Mouse (Mus musculus): ENCODE measurements around the gene Trio. TPM values are rescaled to one million over a fixed set of nuclear protein-coding genes. Genes with fewer than 3 reads are reported as not detected.

The Trio gene
- polyA plus RNA-seq, 1 experiment from 2014 or later = 42.1 TPM

- 92% methylated on average over 13 of the region's 13 CpGs for WGBS
Measured at GRCm38 (mm10) chr15:27871260-27871659, 154.4 kb downstream of the Trio start.

GRCm38 (mm10) chr15:27869001-27869400 lies 156.6 kb downstream of the Trio start:
- Histone ChIP-seq H3K9ac (ENCODE audit: low read depth, low read length) (no peak overlapping the region), H3K4me1 (ENCODE audit: control insufficient read depth, insufficient read depth, low read length) (no peaks in the 10 kb centered on the region), H3K27me3 (ENCODE audit: control insufficient read depth, insufficient read depth, low read length) (no peaks in the 10 kb centered on the region), H3K4me3 (ENCODE audit: low read length) (no peak overlapping the region), H3K9me3 (ENCODE audit: control insufficient read depth, low read length) (no peaks in the 10 kb centered on the region), H3K4me2 (replicated peaks; ENCODE audit: low read depth, low read length) (no peak overlapping the region), H3K27ac (ENCODE audit: low read depth, low read length) (no peak overlapping the region), H3K36me3 (ENCODE audit: control insufficient read depth, insufficient read depth, low read length) (peaks cover 31% of the 10 kb centered on the region)
- 96% methylated on average over 4 of the region's 4 CpGs for WGBS
- no peak for ATAC-seq (ENCODE audit: low FRiP score, low TSS enrichment)

More at GRCm38 (mm10) chr15:27871260-27871659, 154.4 kb downstream of the Trio start:
- Histone ChIP-seq H3K36me3 (ENCODE audit: control insufficient read depth, insufficient read depth, low read length) (peaks cover 31% of the 10 kb centered on the region), H3K4me3 (ENCODE audit: low read length) (no peak overlapping the region), H3K9ac (ENCODE audit: low read depth, low read length) (no peak overlapping the region), H3K9me3 (ENCODE audit: control insufficient read depth, low read length) (no peaks in the 10 kb centered on the region), H3K4me1 (ENCODE audit: control insufficient read depth, insufficient read depth, low read length) (no peaks in the 10 kb centered on the region), H3K27ac (ENCODE audit: low read depth, low read length) (no peak overlapping the region), H3K4me2 (replicated peaks; ENCODE audit: low read depth, low read length) (no peak overlapping the region), H3K27me3 (ENCODE audit: control insufficient read depth, insufficient read depth, low read length) (no peaks in the 10 kb centered on the region)
- ATAC-seq (ENCODE audit: low FRiP score, low TSS enrichment) = no peak

- no peak overlapping the region for H3K4me2 ChIP-seq (replicated peaks; ENCODE audit: low read depth, low read length)
- ATAC-seq (ENCODE audit: low FRiP score, low TSS enrichment) = no peak
- H3K9ac ChIP-seq (ENCODE audit: low read depth, low read length) = no peak overlapping the region
- WGBS = 94% methylated on average over 7 of the region's 7 CpGs
- no peaks in the 10 kb centered on the region for H3K9me3 ChIP-seq (ENCODE audit: control insufficient read depth, low read length)
- no peak overlapping the region for H3K4me3 ChIP-seq (ENCODE audit: low read length)
- peaks cover 31% of the 10 kb centered on the region for H3K36me3 ChIP-seq (ENCODE audit: control insufficient read depth, insufficient read depth, low read length)
- no peaks in the 10 kb centered on the region for H3K27me3 ChIP-seq (ENCODE audit: control insufficient read depth, insufficient read depth, low read length)
- no peak overlapping the region for H3K27ac ChIP-seq (ENCODE audit: low read depth, low read length)
- no peaks in the 10 kb centered on the region for H3K4me1 ChIP-seq (ENCODE audit: control insufficient read depth, insufficient read depth, low read length)
Measured at GRCm38 (mm10) chr15:27867831-27868230, 157.8 kb downstream of the Trio start.

- Histone ChIP-seq H3K36me3 (ENCODE audit: control insufficient read depth, insufficient read depth, low read length) (peaks cover 31% of the 10 kb centered on the region), H3K4me2 (replicated peaks; ENCODE audit: low read depth, low read length) (no peak overlapping the region), H3K9me3 (ENCODE audit: control insufficient read depth, low read length) (no peaks in the 10 kb centered on the region), H3K27ac (ENCODE audit: low read depth, low read length) (no peak overlapping the region), H3K27me3 (ENCODE audit: control insufficient read depth, insufficient read depth, low read length) (no peaks in the 10 kb centered on the region), H3K9ac (ENCODE audit: low read depth, low read length) (no peak overlapping the region), H3K4me1 (ENCODE audit: control insufficient read depth, insufficient read depth, low read length) (no peaks in the 10 kb centered on the region), H3K4me3 (ENCODE audit: low read length) (no peak overlapping the region)
- 89% methylated on average over 4 of the region's 4 CpGs for WGBS
- no peak for ATAC-seq (ENCODE audit: low FRiP score, low TSS enrichment)
Measured at GRCm38 (mm10) chr15:27866471-27866870, 159.2 kb downstream of the Trio start.

- Histone ChIP-seq H3K36me3 (ENCODE audit: control insufficient read depth, insufficient read depth, low read length) (peaks cover 36% of the 10 kb centered on the region), H3K27me3 (ENCODE audit: control insufficient read depth, insufficient read depth, low read length) (no peaks in the 10 kb centered on the region), H3K4me3 (ENCODE audit: low read length) (no peak overlapping the region), H3K4me2 (replicated peaks; ENCODE audit: low read depth, low read length) (no peak overlapping the region), H3K9me3 (ENCODE audit: control insufficient read depth, low read length) (no peaks in the 10 kb centered on the region), H3K4me1 (ENCODE audit: control insufficient read depth, insufficient read depth, low read length) (no peaks in the 10 kb centered on the region), H3K9ac (ENCODE audit: low read depth, low read length) (no peak overlapping the region), H3K27ac (ENCODE audit: low read depth, low read length) (no peak overlapping the region)
- ATAC-seq (ENCODE audit: low FRiP score, low TSS enrichment) = no peak
- 76% methylated on average over 6 of the region's 6 CpGs for WGBS
Measured at GRCm38 (mm10) chr15:27866053-27866452, 159.6 kb downstream of the Trio start.

- no peaks in the 10 kb centered on the region for H3K9me3 ChIP-seq (ENCODE audit: control insufficient read depth, low read length)
- H3K4me1 ChIP-seq (ENCODE audit: control insufficient read depth, insufficient read depth, low read length) = no peaks in the 10 kb centered on the region
- H3K4me3 ChIP-seq (ENCODE audit: low read length) = no peak overlapping the region
- ATAC-seq (ENCODE audit: low FRiP score, low TSS enrichment) = no peak
- no peak overlapping the region for H3K4me2 ChIP-seq (replicated peaks; ENCODE audit: low read depth, low read length)
- H3K27me3 ChIP-seq (ENCODE audit: control insufficient read depth, insufficient read depth, low read length) = no peaks in the 10 kb centered on the region
- H3K36me3 ChIP-seq (ENCODE audit: control insufficient read depth, insufficient read depth, low read length) = peaks cover 33% of the 10 kb centered on the region; the same call in 1 of the 2 replicates
- WGBS = 92% methylated on average over 6 of the region's 6 CpGs
- H3K27ac ChIP-seq (ENCODE audit: low read depth, low read length) = no peak overlapping the region
- H3K9ac ChIP-seq (ENCODE audit: low read depth, low read length) = no peak overlapping the region
Measured at GRCm38 (mm10) chr15:27864397-27864796, 161.3 kb downstream of the Trio start.

GRCm38 (mm10) chr15:27862949-27863348 lies 162.7 kb downstream of the Trio start:
- H3K27ac ChIP-seq (ENCODE audit: low read depth, low read length) = no peak overlapping the region
- H3K9ac ChIP-seq (ENCODE audit: low read depth, low read length) = no peak overlapping the region
- no peak for ATAC-seq (ENCODE audit: low FRiP score, low TSS enrichment)
- H3K4me3 ChIP-seq (ENCODE audit: low read length) = no peak overlapping the region
- no peak overlapping the region for H3K4me2 ChIP-seq (replicated peaks; ENCODE audit: low read depth, low read length)
- H3K9me3 ChIP-seq (ENCODE audit: control insufficient read depth, low read length) = no peaks in the 10 kb centered on the region
- peaks cover 33% of the 10 kb centered on the region; the same call in 1 of the 2 replicates for H3K36me3 ChIP-seq (ENCODE audit: control insufficient read depth, insufficient read depth, low read length)
- H3K27me3 ChIP-seq (ENCODE audit: control insufficient read depth, insufficient read depth, low read length) = no peaks in the 10 kb centered on the region
- H3K4me1 ChIP-seq (ENCODE audit: control insufficient read depth, insufficient read depth, low read length) = no peaks in the 10 kb centered on the region
- 91% methylated on average over 11 of the region's 11 CpGs for WGBS

- no peak overlapping the region for H3K4me2 ChIP-seq (replicated peaks; ENCODE audit: low read depth, low read length)
- H3K27ac ChIP-seq (ENCODE audit: low read depth, low read length) = no peak overlapping the region
- no peaks in the 10 kb centered on the region for H3K9me3 ChIP-seq (ENCODE audit: control insufficient read depth, low read length)
- ATAC-seq (ENCODE audit: low FRiP score, low TSS enrichment) = no peak
- no peaks in the 10 kb centered on the region for H3K27me3 ChIP-seq (ENCODE audit: control insufficient read depth, insufficient read depth, low read length)
- no peaks in the 10 kb centered on the region for H3K4me1 ChIP-seq (ENCODE audit: control insufficient read depth, insufficient read depth, low read length)
- peaks cover 42% of the 10 kb centered on the region; the same call in 1 of the 2 replicates for H3K36me3 ChIP-seq (ENCODE audit: control insufficient read depth, insufficient read depth, low read length)
- no peak overlapping the region for H3K4me3 ChIP-seq (ENCODE audit: low read length)
- H3K9ac ChIP-seq (ENCODE audit: low read depth, low read length) = no peak overlapping the region
- WGBS = 94% methylated on average over 14 of the region's 14 CpGs
Measured at GRCm38 (mm10) chr15:27860439-27860838, 165.2 kb downstream of the Trio start.

- H3K9ac ChIP-seq (ENCODE audit: low read depth, low read length) = no peak overlapping the region
- H3K4me1 ChIP-seq (ENCODE audit: control insufficient read depth, insufficient read depth, low read length) = no peaks in the 10 kb centered on the region
- H3K27me3 ChIP-seq (ENCODE audit: control insufficient read depth, insufficient read depth, low read length) = no peaks in the 10 kb centered on the region
- no peak for ATAC-seq (ENCODE audit: low FRiP score, low TSS enrichment)
- no peaks in the 10 kb centered on the region for H3K9me3 ChIP-seq (ENCODE audit: control insufficient read depth, low read length)
- H3K4me2 ChIP-seq (replicated peaks; ENCODE audit: low read depth, low read length) = no peak overlapping the region
- H3K27ac ChIP-seq (ENCODE audit: low read depth, low read length) = peak overlapping the region; percentile 17; the same call in 1 of the 2 replicates
- peaks cover 43% of the 10 kb centered on the region for H3K36me3 ChIP-seq (ENCODE audit: control insufficient read depth, insufficient read depth, low read length)
- WGBS = 78% methylated on average over 1 of the region's 1 CpGs
- H3K4me3 ChIP-seq (ENCODE audit: low read length) = no peak overlapping the region
Measured at GRCm38 (mm10) chr15:27859590-27859989, 166.1 kb downstream of the Trio start.

Data from kidney, embryonic 14.5 days (tissue).